Mouse (Mus musculus): ENCODE data around the gene Nt5e.
"Not testable (repeated sequence)": the region's sequence is repeated elsewhere in the genome, so short reads cannot be mapped to it uniquely, and the experiment has no call there.

The Nt5e gene

DNA sequence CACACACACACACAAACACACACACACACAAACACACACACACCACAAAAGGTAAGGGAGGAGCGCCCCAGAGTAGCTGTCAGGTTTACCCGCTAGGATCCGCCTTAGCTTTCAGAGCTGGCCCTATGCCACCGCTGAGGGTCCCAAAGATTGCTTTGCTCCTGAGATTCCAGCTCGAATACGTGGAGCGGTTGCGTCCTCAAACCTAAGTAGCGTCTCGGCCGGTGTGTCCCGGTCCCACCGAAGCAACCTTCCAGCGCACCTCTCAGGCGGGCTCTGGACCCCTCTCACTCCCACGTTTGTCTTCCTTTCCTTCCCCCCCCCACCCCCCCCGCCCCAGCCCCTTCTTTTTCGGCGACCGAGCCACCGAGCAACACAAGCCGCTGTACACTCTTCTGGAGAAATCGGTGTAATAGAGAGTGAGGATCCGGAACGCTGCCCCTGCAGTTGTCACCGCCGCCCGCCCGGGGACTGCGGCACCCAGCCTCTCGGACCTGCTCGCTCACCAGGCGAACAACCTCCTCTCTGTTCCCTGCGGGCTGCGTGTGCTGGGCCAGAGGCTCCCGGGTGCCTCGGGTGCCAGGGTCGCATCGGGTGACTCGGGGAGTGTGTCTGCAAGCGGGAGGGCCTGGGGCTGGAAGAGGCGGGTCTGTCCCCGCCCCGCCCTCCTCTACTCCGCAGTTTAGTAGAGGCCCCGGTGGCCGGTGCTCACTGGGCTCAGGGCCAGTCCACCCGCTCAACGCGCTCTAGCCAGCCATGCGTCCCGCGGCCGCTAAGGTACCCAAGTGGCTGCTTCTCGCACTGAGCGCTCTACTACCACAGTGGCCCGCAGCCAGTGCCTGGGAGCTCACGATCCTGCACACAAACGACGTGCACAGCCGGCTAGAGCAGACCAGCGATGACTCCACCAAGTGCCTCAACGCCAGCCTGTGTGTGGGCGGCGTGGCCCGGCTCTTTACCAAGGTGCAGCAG is at the start of gene Nt5e:
TSS of gene Nt5e (plus strand) at position 268 of the 972 bp plus-strand sequence.
- DNase-seq, result peak; percentile 74 to 77

DNA sequence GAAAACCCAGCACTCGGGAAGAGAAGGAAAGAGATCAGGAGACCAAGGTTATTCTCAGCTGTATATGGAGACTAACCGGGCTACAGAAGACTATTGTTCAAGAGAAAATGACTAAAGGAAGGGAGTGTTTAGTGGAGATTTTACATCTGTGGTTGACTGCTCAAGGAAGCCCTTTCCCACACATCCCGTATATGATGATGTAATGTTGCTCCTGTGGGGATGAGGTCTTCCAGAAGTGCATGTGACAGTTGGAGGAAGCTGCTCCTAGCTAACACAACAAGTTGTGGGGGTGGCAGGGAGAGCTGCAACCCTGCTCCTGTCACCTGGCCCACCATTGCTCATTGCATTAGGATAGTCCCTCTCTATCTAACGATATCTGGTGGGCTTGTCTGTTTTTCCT is 49.4 kb upstream of the Nt5e start:
- DNase-seq, result no peak

DNA sequence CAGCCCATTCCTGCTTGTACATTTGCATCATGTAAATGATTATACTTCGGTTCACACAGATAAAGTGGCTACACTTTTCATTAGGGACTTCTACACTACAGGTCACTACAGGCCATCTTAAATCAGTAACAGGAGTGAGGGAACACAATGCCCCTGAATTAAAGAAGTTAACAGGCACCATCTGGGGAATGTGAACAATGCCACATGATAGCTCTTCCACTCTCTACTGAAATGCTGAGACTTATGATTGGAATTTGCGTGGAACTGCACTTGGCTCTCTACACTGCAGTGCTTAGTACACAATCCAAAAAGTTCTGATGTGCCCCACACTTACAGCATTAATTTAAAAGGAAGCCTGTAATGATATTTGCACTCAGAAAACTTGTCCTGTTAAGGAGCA is 47.3 kb upstream of the Nt5e start:
- no peak for DNase-seq

DNA sequence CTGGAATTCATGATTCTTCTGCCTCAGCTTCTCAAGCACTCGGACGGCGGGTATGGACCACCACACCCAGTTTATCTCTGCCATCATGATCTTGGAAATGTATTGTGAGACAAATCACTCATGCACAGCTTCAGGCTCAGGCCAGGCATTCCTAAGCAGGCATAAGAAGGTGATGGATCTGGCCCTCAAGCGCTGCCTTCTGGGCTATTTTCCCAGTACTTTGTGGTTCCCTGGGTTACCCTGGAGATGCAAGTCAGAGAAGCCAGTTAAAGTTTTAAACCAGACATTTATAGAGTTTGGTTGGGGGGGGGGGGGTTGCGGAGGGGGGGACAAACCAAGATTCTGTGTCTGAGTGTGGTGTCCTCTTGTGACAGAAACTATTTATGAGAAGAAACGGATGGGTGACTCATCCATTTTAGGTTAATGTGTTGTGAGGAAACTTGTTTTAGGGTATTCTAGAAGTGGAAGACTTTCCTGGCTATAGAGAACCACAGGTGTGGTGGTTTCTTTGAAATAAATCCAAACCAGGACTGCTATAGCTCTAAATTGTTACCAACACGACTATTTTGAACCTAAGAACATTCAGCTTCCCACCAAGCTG is 37.3 kb upstream of the Nt5e start:
- no peak for DNase-seq

DNA sequence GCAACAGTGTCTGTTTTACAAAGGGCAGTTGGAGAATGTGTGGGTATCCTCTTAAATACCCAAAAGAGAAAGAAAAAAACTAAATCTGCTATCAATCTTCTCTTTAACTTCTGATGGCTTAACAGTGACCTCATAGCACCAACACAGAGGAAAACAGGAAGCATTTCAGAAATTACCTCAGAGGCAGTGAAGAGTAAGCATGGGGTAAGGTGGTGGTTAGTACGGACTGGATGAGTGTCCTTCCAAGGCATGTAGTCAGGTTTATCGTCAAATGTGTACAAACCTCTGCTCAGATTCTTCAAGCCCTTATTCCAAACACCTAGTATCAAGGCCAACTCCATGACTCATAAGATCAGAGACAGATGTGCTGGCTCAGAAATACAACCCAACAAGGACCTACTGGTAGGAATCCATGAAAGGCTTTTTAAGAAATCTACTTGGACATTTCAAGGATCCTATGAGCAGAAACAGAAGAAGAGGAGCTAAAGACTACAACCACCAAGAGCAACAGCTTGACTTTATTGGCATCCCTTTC is 34.1 kb upstream of the Nt5e start:
- DNase-seq, result no peak

DNA sequence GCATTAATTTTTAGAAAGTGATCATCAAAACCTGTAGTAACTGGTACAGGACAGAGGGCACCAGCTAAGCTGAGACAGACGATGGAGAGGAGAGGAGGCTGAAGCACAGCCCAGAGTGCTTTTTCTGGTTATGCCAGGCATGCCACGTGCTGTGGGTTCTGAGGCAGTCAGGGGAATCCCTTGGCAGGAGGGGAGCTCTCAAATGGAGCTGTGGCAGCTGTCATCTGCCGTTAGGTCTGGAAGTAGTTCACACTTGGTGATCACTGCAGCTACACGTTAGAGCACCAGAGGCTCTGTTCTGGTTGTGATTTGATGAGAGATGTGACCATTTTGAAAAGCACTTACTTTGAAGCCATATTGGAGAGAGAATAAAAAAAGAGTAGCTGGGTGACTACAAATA is 31.2 kb upstream of the Nt5e start:
- DNase-seq, result no peak

DNA sequence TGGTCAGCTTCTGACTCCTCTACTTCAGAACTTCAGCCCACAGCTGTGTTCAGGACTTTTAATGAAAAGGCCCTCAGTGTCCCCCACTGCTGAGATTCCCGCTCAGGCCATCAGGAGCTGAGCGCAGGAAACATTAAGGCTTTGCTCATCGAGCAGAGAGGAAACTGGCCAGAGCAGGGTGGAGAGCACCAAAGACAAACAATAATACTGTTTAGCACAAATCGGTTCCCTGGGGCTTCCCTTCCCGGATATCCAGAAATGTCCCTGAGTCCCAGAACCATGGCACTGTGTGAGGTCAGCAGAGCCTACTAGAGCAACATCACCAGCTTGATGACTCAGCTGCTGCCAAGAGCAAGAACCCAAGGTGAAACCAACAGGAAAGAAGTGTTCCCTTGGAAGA is 30.7 kb upstream of the Nt5e start:
- no peak for DNase-seq

DNA sequence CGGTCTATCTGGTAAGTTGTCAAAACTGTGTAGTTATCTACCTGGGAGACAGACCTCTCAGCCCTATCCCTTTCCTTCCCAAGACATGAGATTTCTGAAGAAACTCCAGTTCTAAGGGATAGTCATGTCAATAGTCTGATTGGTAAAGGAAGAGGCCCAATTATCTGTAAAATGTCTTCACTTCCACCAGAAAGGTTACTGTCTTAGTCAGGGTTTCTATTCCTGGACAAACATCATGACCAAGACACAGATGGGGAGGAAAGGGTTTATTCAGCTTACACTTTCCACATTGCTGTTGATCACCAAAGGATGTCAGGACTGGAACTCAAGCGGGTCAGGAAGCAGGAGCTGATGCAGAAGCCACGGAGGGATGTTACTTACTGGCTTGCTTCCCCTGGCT is 29.8 kb upstream of the Nt5e start:
- DNase-seq, result not testable (repeated sequence)

DNA sequence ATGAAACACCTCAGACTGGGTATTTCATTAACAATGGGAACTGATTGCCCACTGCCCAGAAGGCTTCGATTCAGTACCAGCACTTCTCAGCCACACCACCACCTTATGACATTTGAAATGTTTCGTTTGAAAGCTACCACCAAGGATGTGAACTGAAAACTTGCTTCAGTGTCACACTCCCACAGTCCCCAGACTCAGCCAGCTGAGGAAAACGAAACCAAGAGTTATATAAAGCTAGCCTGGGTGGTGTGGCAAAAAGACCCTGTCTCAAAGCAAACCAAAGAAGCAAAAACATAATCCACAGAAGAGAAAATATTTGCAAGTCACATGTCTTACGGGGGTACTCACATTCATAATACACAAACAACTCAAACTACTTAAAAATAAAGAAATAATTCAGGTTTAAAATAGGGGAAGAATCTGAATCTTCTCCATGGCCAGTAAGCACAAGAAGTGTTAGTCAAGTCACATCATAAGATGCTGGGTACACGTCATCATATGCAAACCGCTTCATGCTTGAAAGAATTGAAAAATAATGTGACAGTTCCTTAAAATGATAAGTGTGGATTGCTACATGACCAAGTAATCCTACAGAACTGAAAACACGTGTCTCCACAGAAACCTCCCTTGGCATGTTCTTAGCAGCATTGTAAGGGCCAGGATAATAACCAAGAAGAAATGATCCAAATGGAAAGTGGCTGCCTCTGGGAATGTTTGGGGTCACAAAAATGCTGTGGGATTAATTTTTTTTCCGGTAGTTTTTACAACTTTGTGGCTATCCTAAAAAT is 28.9 kb upstream of the Nt5e start:
- DNase-seq, result no peak

DNA sequence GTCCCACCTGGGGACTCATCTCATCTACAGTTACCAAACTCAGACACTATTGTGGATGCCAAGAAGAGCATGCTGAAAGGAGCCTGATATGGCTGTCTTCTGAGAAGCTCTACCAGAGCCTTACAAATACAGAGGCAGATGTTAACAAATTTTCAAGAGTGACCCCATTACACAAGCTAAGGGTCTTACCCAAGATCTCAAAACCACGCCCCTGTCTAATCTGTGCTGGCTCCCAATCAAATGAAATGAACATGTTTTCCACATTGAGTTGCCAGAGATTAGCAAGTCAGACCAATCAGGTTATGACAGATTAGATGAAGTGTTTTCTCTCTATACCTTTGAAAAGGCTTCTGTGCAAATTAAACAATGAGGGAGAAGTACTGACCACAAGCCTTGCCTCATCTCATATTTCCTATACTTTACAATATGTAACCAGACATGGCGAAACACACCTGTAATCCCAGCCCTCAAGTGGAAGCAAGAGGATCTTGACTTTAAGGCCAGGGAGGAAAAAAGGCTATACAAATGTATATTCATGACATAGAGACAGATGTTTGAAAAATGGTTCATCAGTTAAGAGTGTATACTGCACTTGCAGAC is 19.9 kb upstream of the Nt5e start:
- DNase-seq, result no peak

DNA sequence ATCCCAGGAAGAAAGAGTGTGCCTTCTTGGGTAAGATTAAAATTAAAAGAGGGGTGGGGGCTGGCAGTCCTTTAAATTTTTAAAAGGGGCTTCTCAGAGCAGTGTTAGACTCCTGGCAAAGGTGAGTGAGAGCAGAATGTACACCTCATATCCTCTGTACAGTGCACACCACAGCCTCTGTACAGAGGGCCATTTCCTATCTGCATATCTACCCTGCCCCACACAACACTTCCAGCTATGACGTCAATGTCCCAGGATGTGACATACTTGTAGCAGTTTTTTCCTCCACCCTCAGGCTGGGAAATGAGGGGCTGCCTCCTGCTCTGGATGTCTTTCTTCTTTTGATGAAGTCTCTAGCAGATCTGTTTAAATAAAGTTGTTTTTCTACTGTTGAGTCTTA is 17.9 kb upstream of the Nt5e start:
- no peak for DNase-seq

DNA sequence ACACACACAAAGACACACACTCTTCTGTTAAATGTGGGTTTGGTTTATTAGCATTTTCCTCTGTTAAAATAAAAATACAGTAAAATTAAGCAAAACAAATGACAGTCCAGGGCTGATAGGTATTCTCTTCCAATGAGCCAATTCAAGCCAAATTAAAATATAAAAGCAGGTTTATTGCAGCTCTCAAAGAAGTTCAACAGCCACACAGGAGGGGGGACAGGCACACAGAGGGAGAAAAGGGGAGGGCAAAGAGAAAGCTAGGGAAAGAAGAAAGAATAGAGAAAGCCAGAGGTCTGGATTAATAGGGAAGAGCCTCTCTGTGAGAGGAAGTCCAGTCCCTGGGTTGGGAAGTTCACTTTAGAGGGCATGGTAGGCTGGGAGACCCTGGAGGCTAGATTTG is 7.8 kb upstream of the Nt5e start:
- no peak for DNase-seq

DNA sequence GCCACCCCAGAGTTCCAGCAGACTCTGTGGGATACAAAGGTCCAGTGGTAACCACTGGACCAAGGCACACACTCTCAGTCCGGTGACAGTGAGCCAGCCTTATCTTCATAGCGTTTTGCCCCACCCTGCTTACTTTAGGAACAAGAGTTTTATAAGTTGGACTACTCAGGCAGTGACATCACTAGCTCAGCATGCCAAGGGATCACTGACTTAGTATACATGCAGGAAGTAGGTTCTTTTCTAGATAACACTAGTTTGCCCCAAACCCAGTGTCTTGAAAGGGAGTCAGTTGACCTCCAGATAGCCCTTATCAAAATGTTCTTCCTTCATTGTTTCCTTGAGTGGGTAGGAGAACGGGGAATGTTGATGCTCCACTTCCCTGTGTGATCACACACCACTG is 2.4 kb upstream of the Nt5e start:
- DNase-seq, result no peak

DNA sequence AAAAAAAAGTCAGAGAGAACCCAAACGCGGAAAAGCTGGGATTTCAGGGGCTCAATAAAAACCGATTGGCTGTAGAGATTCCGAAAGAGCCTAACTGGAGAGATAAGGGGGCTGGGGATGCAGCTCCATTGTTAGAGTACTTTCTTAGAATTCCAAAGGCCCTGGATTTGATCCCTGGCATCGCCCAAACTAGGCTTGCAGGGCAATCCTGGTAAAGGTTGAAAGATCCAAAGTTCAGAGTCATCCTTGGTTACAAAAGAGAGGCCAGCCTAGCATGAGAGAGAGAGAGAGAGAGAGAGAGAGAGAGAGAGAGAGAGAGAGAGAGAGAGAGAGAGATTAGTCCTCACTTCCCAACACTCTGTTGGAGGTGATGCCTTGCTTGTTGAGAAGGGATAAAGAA is 1.7 kb downstream of the Nt5e start:
- DNase-seq, result no peak

DNA sequence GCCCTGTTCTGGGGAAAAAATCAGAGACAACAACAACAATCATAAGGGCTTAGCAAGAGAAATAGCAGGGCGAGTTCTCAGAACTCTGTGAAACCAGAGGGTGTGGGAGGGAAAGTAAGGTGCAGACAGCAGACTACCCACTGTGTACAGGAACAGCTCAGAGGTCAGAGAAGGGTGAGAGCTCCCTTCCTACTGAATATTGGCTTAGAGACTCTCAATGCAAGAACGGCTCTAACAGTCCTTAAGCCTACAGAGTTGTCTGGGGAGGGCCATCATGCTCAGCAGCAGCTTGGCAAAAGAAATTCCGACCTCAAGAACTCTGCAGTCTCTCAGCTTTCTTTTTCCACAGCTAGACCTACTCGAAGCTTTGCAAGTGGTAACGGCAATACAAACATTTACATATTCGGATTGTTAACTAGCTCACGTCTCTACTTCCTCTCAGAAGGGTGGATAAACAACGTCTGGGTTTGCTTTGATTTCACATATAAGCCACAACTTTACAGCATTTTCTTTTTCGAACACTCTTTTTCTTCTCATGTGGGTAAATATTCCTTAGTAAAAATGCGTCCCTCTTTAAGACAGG is 2.3 kb downstream of the Nt5e start:
- DNase-seq, result peak; percentile 16 to 20

DNA sequence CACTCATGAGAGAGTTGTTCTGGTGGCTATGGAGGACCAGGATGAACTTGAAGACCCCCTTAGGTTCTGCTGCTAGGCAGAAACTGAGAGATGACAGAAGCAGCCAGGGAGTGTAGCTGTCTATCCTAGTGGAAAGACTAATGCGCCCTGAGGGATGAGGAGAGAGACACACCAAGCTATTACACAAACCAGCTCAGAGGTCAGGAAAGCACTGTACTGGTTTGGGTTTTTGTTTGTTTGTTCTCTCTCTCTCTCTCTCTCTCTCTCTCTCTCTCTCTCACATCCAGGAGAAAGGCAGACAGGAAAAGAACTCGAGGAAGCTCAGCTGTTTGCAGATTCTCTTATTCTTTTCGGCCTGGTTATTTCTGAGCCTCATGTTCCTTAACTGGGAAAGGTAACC is 3.3 kb downstream of the Nt5e start:
- no peak for DNase-seq

DNA sequence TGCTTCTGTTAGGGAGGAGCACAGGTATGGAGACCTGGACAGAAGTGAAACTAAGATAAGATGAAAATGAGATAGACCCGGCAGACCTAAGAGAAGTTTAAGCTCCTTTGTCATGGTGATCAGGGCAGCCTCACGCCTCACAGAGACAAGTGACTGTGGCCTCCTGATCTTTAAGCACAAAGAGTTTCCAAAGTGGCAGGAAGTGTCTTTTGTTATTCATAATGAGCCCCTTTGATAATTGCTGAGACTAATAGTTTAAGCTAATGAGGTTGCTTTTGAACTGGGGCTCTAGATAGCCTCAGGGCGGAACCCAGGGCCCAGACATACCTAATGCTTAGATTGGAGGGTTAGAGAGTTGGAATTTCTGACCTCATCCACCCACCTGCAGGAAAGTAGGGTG is 5.5 kb downstream of the Nt5e start:
- DNase-seq, result no peak

DNA sequence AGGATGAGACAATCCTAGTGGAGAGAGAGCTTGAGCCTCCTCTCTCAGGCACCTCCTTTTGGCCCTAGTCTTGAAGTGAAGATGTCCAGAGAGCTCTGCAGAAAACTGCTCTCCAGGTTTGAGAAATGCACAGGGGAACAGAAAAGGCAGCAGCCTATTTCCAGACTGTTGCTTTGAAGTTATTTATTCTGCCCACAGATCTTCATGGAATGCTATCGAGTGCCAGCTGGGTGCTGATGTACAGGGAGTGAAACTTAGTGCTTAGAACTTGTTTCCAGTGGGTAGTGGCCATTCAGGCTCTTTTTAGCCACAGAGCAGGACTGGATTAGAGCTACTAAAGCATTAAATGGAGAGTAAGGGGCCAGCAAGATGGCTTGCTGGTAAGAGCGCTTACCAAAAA is 8.8 kb downstream of the Nt5e start:
- no peak for DNase-seq

DNA sequence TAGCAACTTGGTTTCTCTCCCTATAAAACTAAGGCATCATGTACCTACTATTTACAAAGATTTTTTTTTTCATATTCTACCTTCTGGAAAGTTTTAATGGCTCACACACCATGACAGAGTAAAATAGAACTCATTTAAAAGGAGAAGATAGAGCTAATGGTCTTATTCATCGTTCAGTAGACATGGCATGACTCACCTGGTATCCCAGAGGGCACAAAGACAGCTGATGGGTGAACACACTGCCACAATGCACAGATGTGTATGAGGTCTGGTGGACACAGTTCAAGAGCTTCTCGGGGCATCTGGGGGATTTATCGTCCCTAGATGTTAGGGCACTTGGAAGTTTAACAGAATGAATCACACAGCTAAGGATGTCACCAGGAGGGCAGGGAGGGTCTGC is 13.8 kb downstream of the Nt5e start:
- no peak for DNase-seq

DNA sequence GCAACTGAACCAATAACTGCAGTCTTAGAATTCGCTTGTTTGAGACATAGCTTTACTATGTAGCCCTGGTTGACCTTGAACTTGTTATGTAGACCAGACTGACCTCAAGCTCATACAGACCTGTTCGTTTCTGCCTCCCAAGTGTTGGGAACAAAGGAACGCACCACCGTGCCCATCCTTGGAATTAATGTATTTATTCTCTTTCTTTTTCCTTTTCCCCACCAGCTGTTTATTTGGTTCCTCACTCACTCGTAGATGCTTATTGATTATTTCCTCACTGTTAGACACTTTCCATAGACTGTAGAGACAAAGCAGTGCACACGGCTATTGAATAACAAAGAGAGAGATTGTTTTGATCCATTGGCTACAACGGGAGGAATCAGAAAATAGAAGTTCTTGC is 15.2 kb downstream of the Nt5e start:
- DNase-seq, result no peak

DNA sequence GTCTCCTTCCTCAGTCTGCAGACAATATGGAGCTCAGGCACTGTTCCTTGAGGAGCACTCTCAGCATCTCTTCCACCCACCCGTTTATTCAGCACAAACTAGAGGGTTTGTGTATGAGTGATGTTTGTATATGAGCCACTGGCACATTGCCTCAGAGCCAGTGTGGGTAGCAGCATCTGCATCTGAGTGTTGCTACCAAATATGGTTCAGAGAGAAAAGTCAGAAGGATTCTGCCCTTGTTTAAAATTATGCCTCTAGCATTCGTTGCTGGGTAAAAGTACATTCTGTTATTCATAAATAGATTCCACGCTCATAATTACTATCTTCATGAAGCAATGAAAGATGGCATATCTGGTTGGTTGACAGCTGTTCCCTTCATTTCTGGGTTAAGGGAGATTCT is 15.7 kb downstream of the Nt5e start:
- no peak for DNase-seq

DNA sequence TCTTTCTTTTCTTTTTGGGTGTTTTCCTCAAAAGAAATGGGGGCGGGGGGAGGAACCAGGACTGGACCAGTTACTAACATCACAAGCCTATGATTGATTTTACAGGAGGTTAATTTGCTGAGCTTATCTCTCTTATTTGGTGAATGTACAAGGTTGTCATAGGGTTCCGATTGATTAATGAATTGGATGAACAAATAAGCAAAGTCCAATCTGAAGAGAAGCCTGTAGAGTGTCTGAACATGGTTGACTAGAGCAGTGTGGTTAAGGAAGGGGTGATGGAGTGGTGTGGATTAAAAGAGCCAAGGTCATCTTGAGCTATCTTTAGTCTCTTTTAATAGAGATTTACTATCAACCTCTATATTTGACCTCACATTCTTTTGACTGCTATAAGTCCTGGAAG is 17.4 kb downstream of the Nt5e start:
- no peak for DNase-seq

DNA sequence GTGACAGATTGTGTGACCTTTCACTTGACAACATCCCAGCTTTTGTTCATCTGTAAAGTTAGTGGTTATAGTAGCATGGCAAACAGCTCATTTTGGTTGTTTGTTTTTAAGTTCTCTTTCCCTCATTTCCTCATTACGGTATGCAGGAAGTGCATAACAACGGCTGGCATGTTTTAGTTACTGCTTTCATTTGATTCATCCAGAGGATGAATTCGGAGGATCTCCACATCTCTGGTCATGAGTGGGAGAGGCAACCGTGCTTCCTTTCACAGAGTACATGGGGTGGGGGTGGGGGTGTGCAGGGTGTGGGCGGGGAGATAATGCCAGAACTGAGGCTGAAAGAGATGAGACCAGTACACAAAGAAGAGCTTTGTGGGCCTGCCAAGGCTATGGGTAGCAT is 19.9 kb downstream of the Nt5e start:
- DNase-seq, result no peak

Data from lung, postnatal 4 days (tissue).